Mouse (Mus musculus) monocyte, adult 5-6 weeks (primary cell): ENCODE results near the gene Zan. TPM values are rescaled to one million over a fixed set of nuclear protein-coding genes. Genes with fewer than 3 reads are reported as not detected.

ENCODE experiments used
- ATAC-seq: fragments of 153-309, 156-312 bp; replicated peaks from 2 replicates; pipeline ENCODE4 v1.8.0; 2017; ENCODE audit warnings: mild to moderate bottlenecking; ENCODE audit not compliant: low TSS enrichment, insufficient number of reproducible peaks, severe bottlenecking, poor library complexity, low FRiP score
- total RNA-seq: library from RNA; stranded (forward); fragments of 200-1000, 200-491, 200-594 nt; gene quantifications from 3 replicates; pipeline ENCODE4 v1.2.3, GENCODE M21; 2017

Gene Zan
- not detected in 3 replicates for total RNA-seq

GRCm38 (mm10) chr5:137476964-137477363 is at the start of gene Zan:
Gene Zan, minus strand, starts transcription at chr5:137477064.
- no peak for ATAC-seq

DNA sequence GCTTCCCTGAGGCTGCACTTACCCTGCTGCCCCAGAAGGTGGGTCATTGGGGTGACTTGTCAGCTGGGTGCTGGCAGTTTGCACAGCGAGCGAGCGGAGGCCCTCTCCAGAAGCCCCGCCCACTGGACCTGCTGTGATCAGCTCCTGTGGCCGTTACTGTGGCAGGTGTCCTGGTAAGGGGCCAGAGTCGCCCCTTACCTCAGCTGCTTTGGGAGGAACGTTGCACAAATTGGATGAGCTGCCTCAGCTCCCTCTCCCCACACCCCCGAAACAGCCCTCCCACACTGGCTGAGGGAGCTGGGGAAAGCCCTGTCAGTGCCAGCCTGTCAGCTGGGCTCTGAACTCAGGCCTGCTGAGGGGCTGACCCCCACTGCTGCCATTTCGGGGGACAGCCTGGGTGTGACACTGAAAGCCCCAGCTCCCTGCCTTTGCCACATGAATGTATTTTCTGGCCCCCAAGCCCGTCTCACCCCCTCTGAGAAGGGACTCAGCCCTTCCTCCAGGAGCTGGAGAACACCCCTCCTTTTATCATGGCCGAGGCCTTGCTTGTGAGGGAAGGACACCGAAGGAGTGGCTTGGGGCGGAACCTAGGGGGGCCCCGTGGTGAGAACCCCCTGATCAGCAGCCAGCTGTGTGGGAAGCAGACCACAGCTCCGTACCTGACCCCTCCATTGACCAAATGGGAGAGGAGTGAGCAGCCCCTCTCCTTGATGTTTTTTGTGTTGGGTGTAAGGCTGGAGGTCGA is 49.5 kb upstream of the Zan start:
- no peak for ATAC-seq

DNA sequence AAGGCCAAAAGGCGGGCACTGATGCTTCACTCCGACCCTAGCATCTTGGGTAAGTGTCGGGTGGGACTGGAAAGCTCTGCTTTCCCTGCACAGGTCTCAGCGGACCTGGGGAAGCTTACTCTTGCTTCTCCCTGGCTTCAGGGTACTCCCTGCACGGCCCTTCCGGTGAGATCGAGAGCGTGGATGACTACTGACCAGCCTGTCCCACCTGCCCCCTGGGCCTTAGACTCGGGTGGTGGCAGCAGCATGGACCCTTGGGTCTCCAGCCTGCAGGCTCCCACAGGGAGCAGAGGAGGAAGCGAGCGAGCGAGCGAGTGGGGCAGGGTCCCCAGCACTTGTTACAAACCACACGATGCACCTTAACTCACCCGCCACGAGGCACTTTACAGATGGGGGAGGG is 48.6 kb upstream of the Zan start:
- ATAC-seq, result no peak

GRCm38 (mm10) chr5:137524671-137525070 is 47.8 kb upstream of the Zan start:
- ATAC-seq, result no peak

DNA sequence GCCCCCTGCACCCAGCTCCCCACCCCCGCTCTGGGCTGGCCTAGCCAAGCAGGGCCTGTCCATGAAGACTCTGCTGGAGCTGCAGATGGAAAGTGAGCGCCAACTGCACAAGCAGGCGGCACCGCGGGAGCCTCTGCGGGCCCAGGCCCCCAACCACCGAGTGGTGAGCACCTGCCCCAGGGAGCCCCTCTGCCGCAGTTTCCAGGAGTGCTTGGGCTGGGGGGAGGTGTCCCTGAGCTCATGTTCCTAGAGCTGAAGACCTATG is 47.3 kb upstream of the Zan start:
- no peak for ATAC-seq

DNA sequence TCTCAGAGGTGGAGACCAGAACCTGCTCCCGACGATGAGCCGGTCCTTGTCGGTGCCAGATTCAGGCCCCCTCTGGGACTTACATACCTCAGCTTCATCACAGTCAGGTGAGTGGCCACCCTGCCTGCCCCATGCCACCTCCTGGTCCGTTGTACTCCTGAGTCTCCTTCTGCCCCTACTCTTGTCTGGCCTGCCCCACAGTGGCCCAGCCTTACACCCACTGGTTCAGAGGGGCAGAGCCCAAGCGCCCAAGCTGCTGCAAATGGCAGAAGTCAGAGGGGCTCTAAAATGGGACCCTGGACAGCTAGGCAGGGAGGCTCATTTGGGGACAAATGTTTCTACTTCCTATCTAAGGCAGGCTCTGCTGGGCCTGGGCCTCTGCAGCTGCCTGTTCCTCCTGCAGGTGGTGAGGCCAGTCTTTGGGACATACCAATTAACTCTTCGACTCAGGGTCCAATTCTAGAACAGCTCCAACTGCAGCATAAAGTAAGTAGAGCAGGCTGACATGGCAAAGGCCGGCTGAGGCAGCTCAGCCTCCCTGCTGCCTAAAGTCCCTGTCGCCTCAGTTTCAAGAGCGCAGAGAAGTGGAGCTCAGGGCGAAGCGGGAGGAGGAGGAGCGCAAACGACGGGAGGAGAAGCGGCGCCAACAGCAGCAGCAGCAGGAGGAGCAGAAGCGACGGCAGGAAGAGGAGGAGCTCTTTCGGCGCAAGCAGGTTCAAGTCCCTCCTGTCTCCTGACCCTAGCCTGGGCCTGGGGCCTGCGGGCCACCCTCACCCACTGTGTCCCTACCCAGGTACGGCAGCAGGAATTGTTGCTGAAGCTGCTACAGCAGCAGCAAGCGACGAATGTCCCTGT is 46.8 kb upstream of the Zan start:
- ATAC-seq, result no peak

DNA sequence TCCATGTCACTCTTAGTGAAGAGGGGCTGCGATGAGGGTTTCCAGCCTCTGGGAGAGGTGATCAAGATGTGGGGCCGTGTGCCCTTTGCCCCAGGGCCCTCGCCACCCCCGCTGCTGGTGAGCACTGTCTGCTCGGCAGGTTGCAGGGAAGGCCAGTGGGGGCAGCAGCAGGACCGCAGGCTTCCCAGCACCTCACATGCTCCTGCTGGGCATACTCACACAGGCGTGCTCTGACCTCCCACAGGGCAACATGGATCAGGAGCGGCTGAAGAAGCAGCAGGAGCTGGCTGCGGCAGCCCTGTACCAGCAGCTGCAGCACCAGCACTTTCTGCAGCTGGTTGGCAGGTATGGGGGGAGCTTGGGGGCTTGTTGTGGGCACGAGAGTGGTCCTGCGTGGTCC is 45.8 kb upstream of the Zan start:
- no peak for ATAC-seq

DNA sequence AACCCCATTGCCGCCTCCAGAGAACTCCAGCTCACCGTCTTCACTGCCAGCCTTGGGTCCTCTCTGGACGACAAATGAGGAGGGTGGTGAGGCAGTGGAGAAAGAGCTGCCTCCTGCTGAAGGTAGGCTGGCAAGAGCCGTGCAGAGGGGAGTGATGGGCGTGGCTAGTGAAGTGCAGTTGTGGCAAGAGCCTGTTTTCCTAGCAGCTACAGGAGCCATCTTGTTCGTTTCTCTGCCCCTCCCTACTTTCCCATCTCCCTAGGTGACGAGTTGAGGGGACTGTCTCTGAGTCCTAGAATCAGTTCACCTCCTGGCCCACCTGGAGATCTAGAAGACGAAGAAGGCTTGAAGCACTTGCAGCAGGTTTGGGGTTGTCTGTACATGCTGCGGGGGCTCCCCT is 45.0 kb upstream of the Zan start:
- ATAC-seq, result no peak

GRCm38 (mm10) chr5:137519691-137520550 is 43.1 kb upstream of the Zan start:
- no peak for ATAC-seq

GRCm38 (mm10) chr5:137518436-137518835 is 41.6 kb upstream of the Zan start, which contains the start of gene Gigyf1:
Gene Gigyf1, plus strand, starts transcription at chr5:137518548.
- no peak for ATAC-seq

DNA sequence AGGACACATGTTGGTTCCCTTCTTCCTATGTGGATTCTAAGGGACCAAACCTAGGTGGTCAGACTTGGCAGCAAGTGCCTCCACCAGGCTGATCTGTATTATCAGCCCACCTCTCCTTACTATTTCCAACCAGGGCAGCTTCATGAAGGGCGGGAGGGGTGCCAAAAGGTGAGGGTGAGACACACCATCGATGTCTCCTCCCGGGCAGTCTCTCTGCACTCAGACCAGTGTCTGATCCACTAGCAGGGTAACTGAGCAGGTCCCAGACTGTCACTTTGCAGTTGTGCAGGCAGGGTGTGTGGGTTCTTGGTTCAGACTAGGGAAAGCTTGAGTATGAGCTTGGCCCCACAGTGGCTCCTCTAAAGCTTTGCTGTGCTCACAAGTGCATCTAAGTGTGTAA is 37.9 kb upstream of the Zan start:
- no peak for ATAC-seq

DNA sequence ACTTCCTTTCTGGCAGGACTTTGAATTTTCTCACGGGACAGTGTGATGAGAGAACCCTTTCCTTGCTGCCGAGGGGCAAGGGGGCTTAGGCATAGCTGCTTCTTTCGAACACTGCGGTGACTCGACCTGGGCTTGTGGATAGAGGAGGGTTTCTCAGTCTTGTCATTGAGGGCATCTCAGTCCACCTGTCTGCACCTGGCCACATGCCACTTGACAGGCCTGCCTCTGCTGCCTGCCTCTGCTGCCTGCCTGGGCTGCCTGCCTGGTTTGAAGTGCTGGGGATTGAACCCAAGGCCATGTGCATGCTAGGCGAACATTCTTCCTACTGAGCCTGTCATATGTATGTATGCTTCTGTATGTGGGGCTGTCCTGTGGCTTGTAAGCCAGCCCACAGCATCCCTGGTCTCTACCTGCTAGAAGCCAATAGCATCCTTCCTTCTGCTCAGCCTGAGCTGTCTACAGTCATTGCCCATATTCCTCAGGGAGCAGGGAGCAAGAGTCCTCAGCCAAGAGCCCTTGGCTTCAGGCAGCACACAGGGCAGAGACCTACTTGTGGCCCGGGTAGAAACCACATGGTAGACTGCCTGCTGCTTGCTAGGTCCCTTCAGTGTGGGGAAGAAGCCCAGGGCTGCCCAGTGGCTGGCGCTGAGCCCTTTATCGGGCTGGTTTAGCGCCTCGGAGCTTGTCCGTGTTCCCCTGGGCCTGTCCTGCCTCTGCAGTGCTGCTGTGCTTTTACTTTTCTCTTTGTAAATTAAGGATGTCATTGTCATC is 37.3 kb upstream of the Zan start:
- ATAC-seq, result no peak

DNA sequence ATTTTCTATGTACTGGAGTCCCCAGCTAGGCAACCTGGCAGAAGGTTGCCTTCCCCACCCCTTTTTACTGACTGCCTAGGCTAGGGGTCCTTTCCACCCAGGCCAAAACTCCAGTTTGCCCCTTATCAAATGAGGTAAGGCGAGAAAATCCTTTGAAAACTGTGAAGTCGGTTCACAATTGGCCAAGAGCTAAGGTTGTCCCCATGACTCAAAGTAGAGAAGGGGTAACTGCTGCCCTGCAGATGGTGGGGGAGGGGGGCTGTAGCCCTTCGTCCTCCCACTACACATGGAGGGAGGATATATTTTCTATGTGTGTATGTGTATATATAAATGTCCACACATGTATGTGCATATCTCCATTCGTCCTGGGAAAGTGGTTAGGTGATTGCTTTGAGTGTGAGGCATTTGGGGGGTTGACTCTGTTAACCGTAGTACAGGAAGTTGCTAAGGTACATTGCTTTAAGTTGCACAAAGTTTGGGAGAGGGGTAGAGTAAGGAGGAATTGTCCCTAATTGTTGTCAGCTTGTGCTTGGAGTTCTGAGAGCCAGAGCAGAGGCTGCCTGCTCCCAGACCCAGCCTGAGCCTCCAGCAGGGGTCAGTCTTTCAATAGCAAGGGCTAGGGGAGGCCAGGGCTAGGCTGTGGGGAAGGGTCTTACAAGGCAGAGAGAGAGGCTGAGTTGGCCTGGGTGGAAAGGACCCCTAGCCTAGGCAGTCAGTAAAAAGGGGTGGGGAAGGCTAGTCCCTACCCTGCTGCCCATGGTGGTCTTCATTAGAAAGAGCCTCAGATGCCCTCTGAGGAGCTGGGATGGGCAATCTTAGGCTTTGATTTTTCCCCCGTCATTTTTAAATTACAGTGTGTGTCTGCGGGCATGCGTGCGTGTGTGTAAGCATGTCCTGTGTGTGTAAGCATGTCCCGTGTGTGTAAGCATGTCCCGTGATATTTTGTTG is 36.3 kb upstream of the Zan start:
- no peak for ATAC-seq

GRCm38 (mm10) chr5:137511706-137512105 is 34.8 kb upstream of the Zan start:
- ATAC-seq, result no peak

GRCm38 (mm10) chr5:137510573-137511390 is 33.9 kb upstream of the Zan start:
- no peak for ATAC-seq

- 0 out of 2 replicates have a peak, but pooled peaks have one; percentile 55 for ATAC-seq
Measured at GRCm38 (mm10) chr5:137510014-137510501, 33.2 kb upstream of the Zan start.

GRCm38 (mm10) chr5:137504041-137504440 is 27.2 kb upstream of the Zan start:
- no peak for ATAC-seq
